Mouse (Mus musculus): ENCODE data around the gene Ankrd11.

The Ankrd11 gene

GRCm38 (mm10) chr8:122962046-122962445, 80.0 kb downstream of the Ankrd11 start:
- DNase-seq (ENCODE audit: low spot score): no peak

GRCm38 (mm10) chr8:122961458-122961857, 80.6 kb downstream of the Ankrd11 start:
- no peak for DNase-seq (ENCODE audit: low spot score)

- DNase-seq (ENCODE audit: low spot score): no peak
Observed at GRCm38 (mm10) chr8:122960932-122961331, 81.1 kb downstream of the Ankrd11 start.

GRCm38 (mm10) chr8:122960323-122960722, 81.8 kb downstream of the Ankrd11 start:
- DNase-seq (ENCODE audit: low spot score): no peak

- no peak for DNase-seq (ENCODE audit: low spot score)
Observed at GRCm38 (mm10) chr8:122955997-122956396, 86.1 kb downstream of the Ankrd11 start.

- DNase-seq (ENCODE audit: low spot score): no peak
Observed at GRCm38 (mm10) chr8:122955195-122955594, 86.9 kb downstream of the Ankrd11 start.

GRCm38 (mm10) chr8:122954090-122954799, 87.8 kb downstream of the Ankrd11 start:
- no peak for DNase-seq (ENCODE audit: low spot score)

GRCm38 (mm10) chr8:122953028-122953427, 89.0 kb downstream of the Ankrd11 start:
- no peak for DNase-seq (ENCODE audit: low spot score)

GRCm38 (mm10) chr8:122951456-122951855, 90.6 kb downstream of the Ankrd11 start:
- no peak for DNase-seq (ENCODE audit: low spot score)

GRCm38 (mm10) chr8:122949701-122950100, 92.4 kb downstream of the Ankrd11 start:
- no peak for DNase-seq (ENCODE audit: low spot score)

GRCm38 (mm10) chr8:122945775-122946174, 96.3 kb downstream of the Ankrd11 start:
- no peak for DNase-seq (ENCODE audit: low spot score)

GRCm38 (mm10) chr8:122942803-122943713, 99.0 kb downstream of the Ankrd11 start:
- no peak for DNase-seq (ENCODE audit: low spot score)

- no peak for DNase-seq (ENCODE audit: low spot score)
Observed at GRCm38 (mm10) chr8:122938591-122938990, 103.5 kb downstream of the Ankrd11 start.

GRCm38 (mm10) chr8:122938170-122938569, 103.9 kb downstream of the Ankrd11 start:
- no peak for DNase-seq (ENCODE audit: low spot score)

GRCm38 (mm10) chr8:122937545-122938053, 104.5 kb downstream of the Ankrd11 start:
- no peak for DNase-seq (ENCODE audit: low spot score)

GRCm38 (mm10) chr8:122935912-122936311, 106.2 kb downstream of the Ankrd11 start:
- DNase-seq (ENCODE audit: low spot score): no peak

GRCm38 (mm10) chr8:122935118-122935517, 107.0 kb downstream of the Ankrd11 start:
- DNase-seq (ENCODE audit: low spot score): no peak

- DNase-seq (ENCODE audit: low spot score): no peak
Observed at GRCm38 (mm10) chr8:122933973-122934372, 108.1 kb downstream of the Ankrd11 start.

GRCm38 (mm10) chr8:122932561-122932959, 109.5 kb downstream of the Ankrd11 start:
- no peak for DNase-seq (ENCODE audit: low spot score)

- peak; percentile 76 for DNase-seq (ENCODE audit: low spot score)
Observed at GRCm38 (mm10) chr8:122931834-122932560, 110.1 kb downstream of the Ankrd11 start.

GRCm38 (mm10) chr8:122928631-122929224, 113.3 kb downstream of the Ankrd11 start:
- DNase-seq (ENCODE audit: low spot score): no peak

GRCm38 (mm10) chr8:122927841-122928240, 114.2 kb downstream of the Ankrd11 start:
- DNase-seq (ENCODE audit: low spot score): no peak
